Mouse (Mus musculus) heart, postnatal 25 days (tissue): ENCODE measurements around the gene Fam129b. TPM values are rescaled to one million over a fixed set of nuclear protein-coding genes. Genes with fewer than 3 reads are reported as not detected.

Source experiments
- DNase-seq: peaks from one replicate; pipeline ENCODE4 v3.0.0; 2022; ENCODE audit warnings: low spot score
- intact Hi-C: fragments of 180-260 bp; cut with DNase I; formaldehyde crosslinking; loops from one replicate; pipeline ENCODE4 v1.15.1; 2025
- total RNA-seq, 2 experiments: library from RNA; stranded (reverse); gene quantifications; 2 replicates each; pipeline ENCODE4 v1.2.3; 2021

Gene Fam129b
- total RNA-seq, 2 experiments from 2014 or later: 23.8 to 31.9 TPM

GRCm38 (mm10) chr2:32884745-32885144 lies 8.8 kb downstream of the Fam129b start:
- DNase-seq: no peak
- intact Hi-C loops: no loop called here

- intact Hi-C loops: no loop called here
- no peak for DNase-seq
These were observed 12.1 kb downstream of the Fam129b start for GRCm38 (mm10) chr2:32888029-32888428.

GRCm38 (mm10) chr2:32888551-32888950 lies 12.6 kb downstream of the Fam129b start:
- intact Hi-C loops: no loop called here
- no peak for DNase-seq

- intact Hi-C loops: no loop called here
- DNase-seq: no peak
These were observed 14.4 kb downstream of the Fam129b start for GRCm38 (mm10) chr2:32890280-32890679.

- DNase-seq: no peak
- intact Hi-C loops: no loop called here
These were observed 15.4 kb downstream of the Fam129b start for GRCm38 (mm10) chr2:32891278-32891677.

- intact Hi-C loops: no loop called here
These were observed 16.6 kb downstream of the Fam129b start for GRCm38 (mm10) chr2:32892490-32892889.

GRCm38 (mm10) chr2:32894097-32894496 lies 18.2 kb downstream of the Fam129b start:
- intact Hi-C loops: no loop called here
- no peak for DNase-seq

More at GRCm38 (mm10) chr2:32892490-32892889, 16.6 kb downstream of the Fam129b start:
- DNase-seq: no peak

GRCm38 (mm10) chr2:32895606-32896106 lies 19.7 kb downstream of the Fam129b start:
- intact Hi-C loops: no loop called here
- no peak for DNase-seq

GRCm38 (mm10) chr2:32896507-32897147 lies 20.7 kb downstream of the Fam129b start:
- intact Hi-C loops: no loop called here
- DNase-seq: no peak

GRCm38 (mm10) chr2:32898983-32899382 lies 23.1 kb downstream of the Fam129b start:
- no peak for DNase-seq
- intact Hi-C loops: no loop called here

- no peak for DNase-seq
- intact Hi-C loops: no loop called here
These were observed 26.2 kb downstream of the Fam129b start for GRCm38 (mm10) chr2:32902126-32902525.

GRCm38 (mm10) chr2:32903470-32903869 lies 27.6 kb downstream of the Fam129b start:
- intact Hi-C loops: no loop called here
- DNase-seq: no peak

GRCm38 (mm10) chr2:32904637-32905036 lies 28.7 kb downstream of the Fam129b start:
- no peak for DNase-seq
- intact Hi-C loops: no loop called here

GRCm38 (mm10) chr2:32905297-32905696 lies 29.4 kb downstream of the Fam129b start:
- intact Hi-C loops: no loop called here
- DNase-seq: no peak

- intact Hi-C loops: no loop called here
- no peak for DNase-seq
These were observed 31.5 kb downstream of the Fam129b start for GRCm38 (mm10) chr2:32907442-32907841.

GRCm38 (mm10) chr2:32908272-32908671 lies 32.4 kb downstream of the Fam129b start:
- peak; percentile 50 for DNase-seq
- intact Hi-C loops: no loop called here

- intact Hi-C loops: no loop called here
- DNase-seq: peak; percentile 41
These were observed 32.9 kb downstream of the Fam129b start for GRCm38 (mm10) chr2:32908796-32909195.

- intact Hi-C loops: loop anchor here (1.0 to 2.0 kb wide), 2 partner anchors 35 to 46 kb away; partner anchors contain the start of gene Fam129b
- no peak for DNase-seq
These were observed 35.8 kb downstream of the Fam129b start for GRCm38 (mm10) chr2:32911639-32912182.

- DNase-seq: peak; percentile 50
- intact Hi-C loops: loop anchor here (1.0 to 2.0 kb wide), 2 partner anchors 36 to 47 kb away; partner anchors contain the start of gene Fam129b
These were observed 36.4 kb downstream of the Fam129b start for GRCm38 (mm10) chr2:32912210-32912804.

GRCm38 (mm10) chr2:32914362-32914761 lies 38.4 kb downstream of the Fam129b start:
- intact Hi-C loops: no loop called here
- DNase-seq: no peak

GRCm38 (mm10) chr2:32914896-32915295 lies 39.0 kb downstream of the Fam129b start:
- DNase-seq: peak; percentile 73
- intact Hi-C loops: no loop called here
